Mouse (Mus musculus): ENCODE results near the gene Uba52.

DNA sequence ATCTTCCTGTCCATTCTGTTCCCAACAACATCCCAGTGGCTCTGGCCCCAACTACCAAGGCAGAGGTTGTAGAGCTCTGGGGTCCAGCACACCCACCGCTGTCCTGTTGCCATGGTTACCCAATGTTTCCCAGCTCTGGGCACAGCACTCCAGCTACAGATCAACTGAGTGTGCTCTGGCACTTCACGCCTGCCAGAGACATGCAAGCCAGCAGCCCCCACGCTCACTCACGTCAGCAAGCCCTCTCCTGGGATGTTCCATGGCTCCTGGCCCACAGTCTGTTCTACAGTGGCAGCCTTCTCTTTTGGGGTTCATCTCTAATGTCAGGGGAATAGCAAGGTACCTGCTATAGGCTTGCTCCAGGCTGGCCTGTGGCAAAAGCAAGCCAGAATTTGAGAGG lies 47.3 kb downstream of the Uba52 start:
- TF ChIP-seq CTCF (IDR thresholded peaks at IDR 0.05) (no peak), EP300 (IDR thresholded peaks at IDR 0.05) (no peak)
